Mouse (Mus musculus) CH12.LX (cell line): ENCODE measurements around the gene Gm14214. TPM values are rescaled to one million over a fixed set of nuclear protein-coding genes. Genes with fewer than 3 reads are reported as not detected.

Source experiments
- DNase-seq: peaks from one replicate; pipeline ENCODE4 v3.0.0-alpha.2; 2013; ENCODE audit errors: extremely low read depth
- H3K27ac ChIP-seq: 2 replicates; pipeline ENCODE4 v1.5.1; 2012; ENCODE audit warnings: low read depth, mild to moderate bottlenecking, control low read depth, moderate library complexity; ENCODE audit not compliant: insufficient read depth
- H3K27me3 ChIP-seq: replicated peaks from 2 replicates; pipeline ENCODE3; 2012; ENCODE audit warnings: inconsistent platforms
- H3K36me3 ChIP-seq, 2 experiments: replicated peaks in 1 of 2; 2 replicates each; pipeline versions ENCODE3 to v1.6.1; 2012; ENCODE audit warnings: inconsistent platforms in 1 of 2, low read length in 1 of 2, mild to moderate bottlenecking in 1 of 2, mixed read lengths in 1 of 2, moderate library complexity in 1 of 2; ENCODE audit not compliant: control insufficient read depth in 1 of 2, insufficient read depth in 1 of 2
- H3K4me1 ChIP-seq, 2 experiments: 2 replicates each; pipeline ENCODE4 v1.6.1; 2012; ENCODE audit warnings: inconsistent platforms in 1 of 2, moderate library complexity in 1 of 2; ENCODE audit not compliant: insufficient read depth in 2 of 2, control insufficient read depth in 1 of 2
- H3K4me2 ChIP-seq: 2 replicates; pipeline ENCODE4 v1.6.1; 2012; ENCODE audit warnings: low read depth, mild to moderate bottlenecking, control low read depth; ENCODE audit not compliant: poor library complexity, insufficient read depth, severe bottlenecking
- H3K4me3 ChIP-seq, 3 experiments: fragments of 150-350 bp in 1 of 3; sonication (generic) in 1 of 3; replicated peaks in 1 of 3; 2 replicates each; pipeline versions ENCODE3 to v1.5.1; 2011 to 2012; ENCODE audit warnings: low read depth in 2 of 3, low read length in 2 of 3, mild to moderate bottlenecking in 2 of 3, moderate library complexity in 2 of 3, control low read depth in 1 of 3, improper control_type of control experiment in 1 of 3, inconsistent platforms in 1 of 3, mixed read lengths in 1 of 3; ENCODE audit not compliant: poor library complexity in 1 of 3
- H3K79me2 ChIP-seq: replicated peaks from 2 replicates; pipeline ENCODE4 v1.6.1; 2012; ENCODE audit warnings: mild to moderate bottlenecking, moderate library complexity; ENCODE audit not compliant: control insufficient read depth, poor library complexity, insufficient read depth, severe bottlenecking; ENCODE audit errors: extremely low read depth
- H3K9ac ChIP-seq: 2 replicates; pipeline ENCODE4 v1.6.1; 2012; ENCODE audit warnings: low read depth, mild to moderate bottlenecking, control low read depth, moderate library complexity; ENCODE audit not compliant: insufficient read depth
- H3K9me3 ChIP-seq: replicated peaks from 2 replicates; pipeline ENCODE3; 2012; ENCODE audit warnings: low read length, inconsistent platforms, mixed read lengths
- BHLHE40 ChIP-seq: IDR thresholded peaks from 2 replicates; pipeline ENCODE4 v1.6.1; 2011; ENCODE audit warnings: mild to moderate bottlenecking, low read depth, low read length, improper control_type of control experiment
- E2F4 ChIP-seq: IDR thresholded peaks from 2 replicates; pipeline ENCODE4 v1.6.1; 2011; ENCODE audit warnings: low read depth, low read length, improper control_type of control experiment; ENCODE audit not compliant: insufficient replicate concordance
- ETS1 ChIP-seq: conservative IDR thresholded peaks from 2 replicates; pipeline ENCODE4 v1.6.1; 2012; ENCODE audit warnings: low read depth, mild to moderate bottlenecking, inconsistent platforms, low read length, improper control_type of control experiment, moderate library complexity
- GABPA ChIP-seq: IDR thresholded peaks from 2 replicates; pipeline ENCODE4 v1.6.1; 2012; ENCODE audit warnings: low read depth, low read length, improper control_type of control experiment, inconsistent platforms; ENCODE audit not compliant: insufficient replicate concordance
- MAFK ChIP-seq: IDR thresholded peaks from 2 replicates; pipeline ENCODE4 v1.6.1; 2011; ENCODE audit warnings: low read length, improper control_type of control experiment; ENCODE audit not compliant: insufficient replicate concordance
- MEF2A ChIP-seq: IDR thresholded peaks from 2 replicates; pipeline ENCODE4 v1.6.1; 2014; ENCODE audit warnings: low read depth, mild to moderate bottlenecking, inconsistent platforms, low read length, improper control_type of control experiment, borderline replicate concordance
- MXI1 ChIP-seq: IDR thresholded peaks from 2 replicates; pipeline ENCODE4 v1.6.1; 2011; ENCODE audit warnings: mild to moderate bottlenecking, low read depth, low read length, improper control_type of control experiment
- NRF1 ChIP-seq: IDR thresholded peaks from 2 replicates; pipeline ENCODE4 v1.6.1; 2014; ENCODE audit warnings: low read depth, mild to moderate bottlenecking, inconsistent platforms, low read length, improper control_type of control experiment, moderate library complexity
- PAX5 ChIP-seq: IDR thresholded peaks from 2 replicates; pipeline ENCODE4 v1.6.1; 2012; ENCODE audit warnings: low read length, inconsistent platforms, mixed read lengths
- POLR2AphosphoS2 ChIP-seq: IDR thresholded peaks from 2 replicates; pipeline ENCODE4 v1.6.1; 2011; ENCODE audit warnings: low read depth, low read length, improper control_type of control experiment
- RAD21 ChIP-seq: IDR thresholded peaks from 2 replicates; pipeline ENCODE4 v1.6.1; 2011; ENCODE audit warnings: low read depth, mild to moderate bottlenecking, low read length, improper control_type of control experiment, moderate library complexity
- RCOR1 ChIP-seq: conservative IDR thresholded peaks from 2 replicates; pipeline ENCODE4 v1.6.1; 2012; ENCODE audit warnings: low read depth, mild to moderate bottlenecking, inconsistent platforms, low read length, improper control_type of control experiment
- SIN3A ChIP-seq: IDR thresholded peaks from 2 replicates; pipeline ENCODE4 v1.6.1; 2012; ENCODE audit warnings: low read length, improper control_type of control experiment, inconsistent platforms
- TCF12 ChIP-seq: IDR thresholded peaks from 2 replicates; pipeline ENCODE4 v1.6.1; 2014; ENCODE audit warnings: low read depth, mild to moderate bottlenecking, inconsistent platforms, low read length, improper control_type of control experiment
- UBTF ChIP-seq: IDR thresholded peaks from 2 replicates; pipeline ENCODE4 v1.6.1; 2012; ENCODE audit warnings: low read depth, mild to moderate bottlenecking, inconsistent platforms, low read length, improper control_type of control experiment, moderate library complexity
- USF2 ChIP-seq: conservative IDR thresholded peaks from 2 replicates; pipeline ENCODE4 v1.6.1; 2011; ENCODE audit warnings: low read depth, low read length, improper control_type of control experiment
- ZC3H11A ChIP-seq: IDR thresholded peaks from 2 replicates; pipeline ENCODE4 v1.6.1; 2012; ENCODE audit warnings: low read depth, mild to moderate bottlenecking, inconsistent platforms, low read length, improper control_type of control experiment
- ZMIZ1 ChIP-seq: IDR thresholded peaks from 2 replicates; pipeline ENCODE4 v1.6.1; 2012; ENCODE audit warnings: low read depth, mild to moderate bottlenecking, inconsistent platforms, low read length, improper control_type of control experiment
- dilution Hi-C: fragments of 300-500 bp; cut with MboI; formaldehyde crosslinking; loops from 2 replicates; pipeline ENCODE4 v1.14.3; 2020; ENCODE audit warnings: low sequenced_read_pairs; ENCODE audit not compliant: extremely low pct_unique_long_range_greater_than_20kb, extremely low pct_ligation_motif_present
- in situ Hi-C: fragments of 300-500 bp; cut with MboI; formaldehyde crosslinking; loops from 3 replicates; pipeline ENCODE4 v1.14.3; 2019; ENCODE audit warnings: low sequenced_read_pairs, low pct_ligation_motif_present, low pct_unique_long_range_greater_than_20kb, mixed read lengths
- polyA plus RNA-seq: library from polyadenylated mRNA; unstranded; fragments of >175 nt; gene quantifications from 2 replicates; pipeline ENCODE4 v1.2.1, GENCODE M21; 2012; ENCODE audit warnings: low read depth; ENCODE audit not compliant: insufficient read length
- total RNA-seq, 2 experiments: library from RNA; depleted of rRNA; stranded (reverse); fragments of 300-350 nt in 1 of 2; fragments of >200 nt in 1 of 2; gene quantifications; 2 replicates each; pipeline ENCODE4 v1.2.3; 2012 to 2014

The Gm14214 gene
- total and polyA plus RNA-seq, 3 experiments = 0.41 TPM; not detected in 2

GRCm38 (mm10) chr2:154738621-154739020, 31.2 kb downstream of the Gm14214 start:
- peaks cover 1% of the 10 kb centered on the region for H3K27me3 ChIP-seq
- no peaks in the 10 kb centered on the region for H3K9me3 ChIP-seq
- peaks cover 4 to 31% of the 10 kb centered on the region in 2 experiments; a peak in 3 of 4 replicates for H3K4me1 ChIP-seq
- in situ Hi-C loops (no loop called here), dilution Hi-C loops (no loop called here)
- no peak overlapping the region for H3K27ac ChIP-seq
- H3K4me2 ChIP-seq = no peak overlapping the region
- DNase-seq = no peak
- H3K36me3 ChIP-seq = no peaks in the 10 kb centered on the region
- no peak overlapping the region for H3K9ac ChIP-seq
- TF ChIP-seq BHLHE40 = no peak
- no peak for TF ChIP-seq RAD21
- no peak for TF ChIP-seq UBTF
- TF ChIP-seq NRF1 = no peak
- no peak for TF ChIP-seq PAX5
- no peak for TF ChIP-seq USF2
- no peak for TF ChIP-seq POLR2AphosphoS2
- no peak for TF ChIP-seq ZMIZ1
- TF ChIP-seq MEF2A = no peak
- no peak for TF ChIP-seq TCF12
- TF ChIP-seq ZC3H11A = no peak
- TF ChIP-seq RCOR1 = no peak
- no peak for TF ChIP-seq ETS1
- H3K79me2 ChIP-seq = no peaks in the 10 kb centered on the region
- H3K4me3 ChIP-seq = no peak overlapping the region

GRCm38 (mm10) chr2:154735986-154736385, 33.8 kb downstream of the Gm14214 start:
- H3K27ac ChIP-seq = no peak overlapping the region
- in situ Hi-C loops (no loop called here), dilution Hi-C loops (no loop called here)
- peaks cover 17 to 49% of the 10 kb centered on the region in 2 experiments for H3K4me1 ChIP-seq
- H3K4me2 ChIP-seq = no peak overlapping the region
- no peak overlapping the region for H3K4me3 ChIP-seq
- no peaks in the 10 kb centered on the region for H3K36me3 ChIP-seq
- no peaks in the 10 kb centered on the region for H3K27me3 ChIP-seq
- no peaks in the 10 kb centered on the region for H3K79me2 ChIP-seq
- DNase-seq = no peak
- TF ChIP-seq ETS1 (no peak), MXI1 (no peak), E2F4 (no peak), POLR2AphosphoS2 (no peak), ZC3H11A (no peak), TCF12 (no peak), MAFK (no peak), USF2 (no peak), GABPA (no peak), SIN3A (no peak), RAD21 (no peak)
- no peaks in the 10 kb centered on the region for H3K9me3 ChIP-seq
- no peak overlapping the region for H3K9ac ChIP-seq
